Mouse (Mus musculus): Measurements from ENCODE around the gene Gm11232.

Gm11232 gene

DNA sequence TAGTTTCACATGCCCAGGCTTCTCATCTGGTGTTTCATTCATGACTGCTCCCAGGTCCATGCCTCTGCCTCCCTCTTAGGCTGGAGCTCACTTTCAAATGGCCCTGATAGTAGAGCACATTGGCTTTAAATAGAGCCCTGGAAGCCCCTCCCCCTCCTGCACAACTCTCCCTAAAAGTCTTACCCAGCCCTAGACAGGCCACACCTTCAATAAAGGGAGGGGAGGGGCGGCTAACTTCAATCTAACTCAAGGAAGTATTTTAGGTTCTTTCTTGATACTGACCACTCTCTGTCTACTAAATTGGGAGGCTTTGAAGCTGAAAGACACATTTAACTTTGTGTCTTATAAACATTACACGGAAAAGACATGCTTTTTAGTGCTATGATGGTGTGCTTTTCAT lies at the start of gene Gm11232:
Gm11232 (minus strand) TSS at position 101 of the 400 bp plus-strand sequence.
- no peak for DNase-seq

DNA sequence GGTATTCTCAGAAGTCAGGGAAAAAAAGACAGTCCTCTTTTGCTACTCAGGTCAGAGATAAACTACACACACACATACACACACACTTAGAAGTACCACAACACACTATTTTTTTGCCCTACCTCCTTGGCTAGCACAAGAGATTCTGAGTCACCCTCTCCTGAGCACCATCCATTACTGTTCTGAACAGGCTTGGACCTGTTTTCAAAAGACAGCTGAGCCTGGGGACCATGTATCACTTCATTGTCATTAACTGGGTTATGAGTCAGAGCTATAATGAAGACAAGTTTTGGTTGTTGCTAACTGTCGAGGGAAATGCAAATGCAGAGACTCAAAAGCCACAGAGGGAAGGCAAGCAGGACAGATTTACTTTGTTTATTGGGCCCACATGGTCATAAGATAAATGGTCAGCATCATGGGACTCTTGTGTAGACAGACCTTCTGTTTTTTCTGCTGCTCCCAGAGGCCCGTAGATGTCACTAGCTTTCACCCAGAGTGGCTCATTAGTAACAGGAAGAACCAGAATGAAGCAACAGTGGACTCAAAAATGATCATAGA lies 48.3 kb upstream of the Gm11232 start:
- no peak for DNase-seq

DNA sequence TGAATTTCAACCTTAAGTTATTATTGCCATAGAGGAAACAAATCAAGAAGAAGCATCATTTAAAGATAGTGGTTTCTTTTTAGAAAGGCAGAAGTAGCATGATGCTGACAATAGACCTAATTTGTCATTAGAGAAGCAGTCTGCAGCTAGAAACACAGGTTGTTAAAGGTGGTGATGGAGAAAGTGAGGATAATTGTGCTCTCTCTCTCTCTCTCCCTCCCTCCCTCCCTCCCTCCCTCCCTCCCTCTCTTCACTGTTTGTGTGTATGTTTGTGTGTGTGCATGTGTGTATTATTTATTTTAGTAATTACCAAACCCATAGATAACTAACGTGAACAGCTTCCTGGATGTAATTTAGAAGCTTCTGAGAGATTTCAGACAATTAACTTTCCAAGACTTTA lies 7.8 kb upstream of the Gm11232 start:
- no peak for DNase-seq

DNA sequence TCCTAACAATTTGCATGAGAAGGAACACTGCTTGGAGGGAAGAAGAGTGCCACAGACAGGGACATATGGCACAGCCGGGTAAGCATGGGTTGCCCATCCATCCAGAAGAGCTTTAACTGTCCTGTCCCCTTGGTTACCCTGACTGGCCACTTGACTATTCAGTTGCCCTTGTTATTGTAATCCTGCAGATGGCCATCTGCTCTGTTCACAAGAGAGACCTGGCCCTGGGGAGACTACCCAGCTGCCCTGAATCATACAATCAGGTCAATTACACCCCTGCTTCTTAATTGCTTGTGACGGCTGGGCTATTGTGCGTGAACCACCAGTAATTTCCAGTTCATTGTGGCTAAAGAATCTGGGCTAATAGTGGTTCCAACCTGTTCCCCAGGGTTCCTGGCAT lies 7.3 kb upstream of the Gm11232 start:
- no peak for DNase-seq

DNA sequence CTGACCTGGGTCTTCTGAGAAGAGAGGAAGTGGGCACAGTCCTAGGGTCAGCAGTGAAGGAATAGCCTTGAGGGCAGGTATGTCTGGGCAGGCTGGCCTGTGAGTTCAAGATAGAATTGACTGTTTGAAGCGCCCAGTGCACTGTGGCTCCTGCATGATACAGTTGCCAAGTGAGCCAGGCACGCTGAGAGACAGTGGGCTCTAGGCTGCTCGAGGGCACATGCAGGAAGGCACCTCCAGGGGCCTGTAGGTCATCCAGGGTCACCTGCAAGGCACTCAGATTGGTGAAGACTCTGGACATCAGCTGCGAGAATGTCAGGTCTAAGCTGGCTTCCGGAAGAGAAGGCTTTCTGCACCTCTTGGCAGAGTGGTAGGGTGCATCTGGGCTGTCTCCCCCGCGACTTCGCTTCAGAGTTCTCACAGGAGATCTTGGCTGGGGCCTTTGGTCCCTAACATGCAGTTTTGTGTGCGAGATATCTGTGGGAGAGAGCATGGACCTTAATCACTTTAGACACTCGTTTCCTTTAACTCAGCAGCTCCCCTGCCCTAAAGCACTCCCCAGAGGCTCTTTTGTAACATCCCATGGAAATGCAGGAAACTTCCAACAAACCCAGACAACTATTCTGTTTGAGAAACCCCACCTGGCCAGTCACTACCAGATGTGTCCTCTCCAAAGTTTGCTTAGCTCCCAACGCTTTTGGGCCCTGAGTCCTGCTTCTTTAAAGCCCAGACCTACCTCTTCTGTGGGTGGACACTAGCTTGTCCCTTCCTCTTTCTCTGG lies 1.1 kb downstream of the Gm11232 start:
- DNase-seq = no peak

DNA sequence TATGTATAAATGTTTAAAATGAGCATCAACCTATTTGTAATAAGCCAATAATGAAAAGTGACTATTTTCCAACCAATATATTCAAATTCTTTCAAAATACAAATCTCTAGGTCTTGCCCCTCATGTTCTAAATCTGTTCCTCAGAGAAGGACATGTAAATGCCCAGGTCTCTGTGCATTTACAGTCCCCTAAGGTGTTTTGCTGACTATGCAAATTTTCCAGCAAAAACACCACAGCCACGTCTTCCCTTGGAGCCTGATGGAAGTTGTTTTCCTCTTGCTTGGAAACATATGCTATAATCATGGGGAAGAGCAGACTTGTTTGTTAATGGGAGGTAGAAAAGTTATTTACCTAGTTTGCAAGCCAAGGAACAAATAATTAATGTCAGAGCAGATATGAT lies 12.0 kb downstream of the Gm11232 start:
- DNase-seq = no peak

DNA sequence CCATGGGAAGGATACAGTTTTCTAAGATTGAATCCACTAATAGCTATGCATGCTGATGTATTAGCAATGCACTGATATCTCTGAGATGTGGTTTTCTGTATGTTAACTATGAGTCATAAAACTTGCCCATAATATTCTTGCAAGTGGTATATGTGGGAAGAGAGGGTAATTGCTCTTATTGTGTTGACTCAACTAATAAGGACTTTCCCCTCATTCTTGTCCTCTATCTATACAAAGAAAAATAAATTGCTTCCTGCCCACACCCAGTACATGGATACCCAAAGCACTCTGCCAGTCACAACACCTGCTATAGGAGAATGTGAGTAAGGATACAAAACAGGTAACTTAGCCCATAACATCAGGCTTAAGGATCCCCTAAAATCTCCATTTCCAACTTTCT lies 21.2 kb downstream of the Gm11232 start:
- DNase-seq = no peak

DNA sequence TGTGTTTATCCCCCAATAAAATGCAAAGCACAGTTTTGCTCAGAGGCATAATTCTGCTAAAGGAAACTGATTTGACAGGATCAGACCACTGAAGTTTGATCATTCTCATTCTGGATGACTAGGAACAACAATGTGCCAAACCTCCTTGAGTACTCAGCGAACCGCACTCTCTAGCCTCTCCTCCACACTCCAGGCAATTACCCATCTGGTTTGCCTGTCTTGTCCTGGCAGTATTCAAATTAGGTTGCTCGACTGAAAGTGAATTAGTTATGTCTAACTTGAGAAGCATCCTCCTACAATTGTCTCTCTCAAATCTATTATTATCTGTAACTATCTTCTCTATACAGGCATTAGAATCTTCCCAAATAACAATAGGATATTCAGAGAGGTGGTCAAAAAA lies 22.5 kb downstream of the Gm11232 start:
- DNase-seq = no peak

DNA sequence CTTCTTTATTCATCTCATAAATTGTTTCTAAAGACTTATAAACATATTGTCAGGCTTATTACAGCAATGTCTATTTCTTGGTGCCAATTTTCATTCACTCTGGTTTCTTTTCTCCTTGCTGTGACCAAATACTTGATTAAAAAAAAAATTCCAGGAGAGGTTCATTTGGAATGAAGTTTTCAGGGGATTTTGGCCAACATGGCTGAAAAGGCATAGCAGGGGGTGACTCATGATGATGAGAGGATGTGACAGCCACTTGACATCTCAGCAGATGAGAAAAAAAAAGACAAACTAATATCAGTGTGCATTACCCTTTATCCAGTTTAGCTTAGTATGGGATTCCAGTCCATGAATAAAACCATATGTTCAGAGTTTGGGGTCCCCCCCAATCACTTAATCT lies 28.4 kb downstream of the Gm11232 start:
- DNase-seq = no peak

DNA sequence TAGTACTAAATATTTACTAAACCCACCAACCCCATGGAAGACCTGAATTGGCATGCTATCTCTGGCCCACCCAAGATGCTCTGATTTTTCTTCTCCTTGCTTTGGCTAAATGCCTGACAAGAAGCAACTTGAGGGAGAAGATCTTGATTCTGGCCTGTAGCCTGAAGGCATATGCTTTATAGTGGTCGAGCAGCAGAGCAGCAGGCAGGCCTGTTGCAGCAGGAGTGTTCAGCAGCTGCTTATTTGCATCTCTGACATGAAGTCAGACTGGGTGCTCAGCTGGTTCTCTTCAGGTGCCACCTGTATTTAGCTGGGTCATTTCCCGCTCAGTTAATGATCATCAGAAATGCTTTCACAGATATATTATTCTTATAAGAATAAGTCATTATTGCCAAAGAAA lies 30.2 kb downstream of the Gm11232 start:
- no peak for DNase-seq

DNA sequence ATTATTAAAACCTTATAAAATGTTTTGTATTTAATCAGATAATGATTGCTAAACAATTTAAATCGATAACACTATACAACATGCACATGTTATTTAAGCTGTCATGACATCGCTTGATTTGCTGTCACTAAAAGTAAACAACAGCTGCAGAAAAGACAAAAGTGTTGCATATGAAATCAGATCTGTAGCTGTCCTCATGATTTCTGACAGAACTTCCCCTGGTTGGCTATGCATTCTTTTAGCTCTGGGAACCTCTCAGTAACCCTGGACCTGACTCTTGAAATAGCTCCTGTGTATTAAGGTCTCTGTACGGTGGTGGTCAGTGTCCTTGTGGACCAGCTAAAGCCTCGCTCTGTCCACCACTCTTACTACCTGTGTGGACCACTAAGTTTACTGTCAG lies 30.7 kb downstream of the Gm11232 start:
- no peak for DNase-seq

DNA sequence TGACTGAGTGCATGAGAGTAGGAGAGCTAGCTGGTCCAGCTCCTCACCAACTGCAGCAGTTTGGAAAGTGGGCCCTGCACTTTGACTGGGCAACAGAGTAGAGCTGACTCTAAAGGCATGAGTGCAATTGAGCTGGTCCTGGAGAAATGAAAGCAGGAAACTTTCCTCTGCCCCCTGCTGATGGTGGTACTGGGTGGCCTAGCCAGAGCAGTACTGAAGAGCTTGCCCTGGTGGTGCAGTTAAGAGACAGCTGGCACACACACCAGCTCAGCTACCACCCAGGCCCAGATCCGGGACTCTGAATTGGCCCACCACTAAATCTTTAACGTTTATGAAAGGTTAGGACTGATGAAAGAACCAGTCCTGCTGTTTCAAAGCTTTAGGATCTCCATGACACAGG lies 31.9 kb downstream of the Gm11232 start:
- no peak for DNase-seq

Measured in lung, postnatal 4 days (tissue).